Mouse (Mus musculus) embryonic fibroblast, embryonic 13.5 days (primary cell): Measurements from ENCODE around the gene Vac14. TPM values are rescaled to one million over a fixed set of nuclear protein-coding genes. Genes with fewer than 3 reads are reported as not detected.

ENCODE experiments used
- H3K27ac ChIP-seq: 2 replicates; pipeline ENCODE4 v1.5.1; 2012; ENCODE audit warnings: low read length, control low read depth, inconsistent platforms; ENCODE audit not compliant: insufficient read depth
- H3K4me1 ChIP-seq: 2 replicates; pipeline ENCODE4 v1.6.1; 2011; ENCODE audit warnings: low read length; ENCODE audit not compliant: control insufficient read depth, insufficient read depth
- H3K4me3 ChIP-seq: 2 replicates; pipeline ENCODE4 v1.5.1; 2011; ENCODE audit warnings: mild to moderate bottlenecking, control low read depth, low read length; ENCODE audit not compliant: insufficient read depth
- CTCF ChIP-seq: IDR thresholded peaks from 2 replicates; pipeline ENCODE4 v1.5.1; 2011; ENCODE audit warnings: mild to moderate bottlenecking, control low read depth, low read length, moderate library complexity, borderline replicate concordance; ENCODE audit not compliant: insufficient read depth
- POLR2A ChIP-seq: IDR thresholded peaks from 2 replicates; pipeline ENCODE4 v1.6.1; 2011; ENCODE audit warnings: low read depth, mild to moderate bottlenecking, control low read depth, low read length, moderate library complexity
- polyA plus RNA-seq: library from polyadenylated mRNA; stranded (reverse); fragments of >200 nt; gene quantifications from 2 replicates; pipeline ENCODE4 v1.2.4, GENCODE M21; 2011; ENCODE audit warnings: low read depth; ENCODE audit not compliant: missing spikeins, insufficient read length

The Vac14 gene
- polyA plus RNA-seq = 21.1 and 22.0 TPM in 2 replicates

DNA sequence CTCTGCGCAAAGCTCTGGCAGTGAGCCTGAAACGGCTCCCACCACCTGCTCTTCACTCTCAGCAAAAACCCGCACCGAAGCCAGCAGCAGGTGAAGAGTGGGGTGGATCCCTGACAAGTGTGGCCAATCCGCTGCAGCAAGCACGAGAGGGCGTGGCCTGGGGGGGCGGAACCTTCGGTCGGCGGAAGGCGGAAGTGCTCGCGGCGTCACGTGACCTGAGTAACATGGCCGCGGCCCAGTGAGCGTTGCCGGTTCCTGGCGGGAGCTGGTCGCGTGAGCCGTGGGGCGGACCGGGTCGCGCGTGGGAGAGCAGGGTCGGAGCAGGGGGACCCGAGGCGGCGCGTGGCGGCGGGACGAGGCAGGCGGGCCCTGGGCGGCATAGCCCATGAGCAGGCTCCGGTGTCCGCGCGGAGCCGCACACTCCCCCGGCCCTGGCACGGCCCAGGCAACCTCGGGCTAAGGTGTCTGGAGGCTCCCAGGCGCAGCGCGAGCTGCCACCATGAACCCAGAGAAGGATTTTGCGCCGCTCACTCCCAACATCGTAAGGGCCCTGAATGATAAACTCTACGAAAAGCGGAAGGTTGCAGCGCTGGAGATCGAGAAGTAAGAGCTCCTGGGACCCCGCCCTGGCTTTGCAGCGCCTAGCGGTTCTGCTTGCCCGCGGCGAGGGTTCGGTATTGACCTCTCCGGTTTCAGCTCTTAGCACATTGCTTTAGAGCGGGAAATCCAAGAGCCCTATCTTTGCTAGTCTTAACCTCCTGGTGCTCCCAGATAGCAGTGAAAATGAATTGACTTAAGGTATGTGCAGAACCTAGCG is at the start of gene Vac14:
TSS of gene Vac14 (plus strand) at position 195 of the 817 bp plus-strand sequence.
- peak; percentile 70 for TF ChIP-seq POLR2A
- no peak for TF ChIP-seq CTCF
- Histone ChIP-seq H3K4me1 (peaks cover 10% of the 10 kb centered on the region), H3K4me3 (peak within 1 kb of the TSS; percentile 82), H3K27ac (no peak within 1 kb of the TSS)

DNA sequence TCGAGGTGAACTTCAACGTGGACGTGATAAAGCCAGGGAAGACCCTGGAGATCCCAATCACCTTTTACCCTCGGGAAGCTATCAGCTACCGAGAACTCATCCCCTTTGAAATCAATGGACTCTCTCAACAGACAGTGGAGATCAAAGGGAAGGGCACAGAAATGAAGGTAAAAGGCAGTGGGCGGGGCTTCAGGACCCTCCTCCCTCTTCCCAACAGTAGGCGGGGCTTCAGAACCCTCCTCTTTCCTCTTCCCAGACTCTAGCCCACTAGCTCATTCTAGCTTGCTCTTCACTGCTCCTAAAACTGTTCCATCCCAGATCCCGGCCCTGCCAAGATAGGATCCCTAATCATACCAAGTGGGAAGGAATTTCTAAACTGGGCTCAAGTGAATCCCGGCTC is 25.7 kb upstream of the Vac14 start:
- Histone ChIP-seq H3K4me3 (no peak overlapping the region), H3K27ac (no peak overlapping the region), H3K4me1 (no peaks in the 10 kb centered on the region)
- TF ChIP-seq CTCF = no peak
- TF ChIP-seq POLR2A = no peak

DNA sequence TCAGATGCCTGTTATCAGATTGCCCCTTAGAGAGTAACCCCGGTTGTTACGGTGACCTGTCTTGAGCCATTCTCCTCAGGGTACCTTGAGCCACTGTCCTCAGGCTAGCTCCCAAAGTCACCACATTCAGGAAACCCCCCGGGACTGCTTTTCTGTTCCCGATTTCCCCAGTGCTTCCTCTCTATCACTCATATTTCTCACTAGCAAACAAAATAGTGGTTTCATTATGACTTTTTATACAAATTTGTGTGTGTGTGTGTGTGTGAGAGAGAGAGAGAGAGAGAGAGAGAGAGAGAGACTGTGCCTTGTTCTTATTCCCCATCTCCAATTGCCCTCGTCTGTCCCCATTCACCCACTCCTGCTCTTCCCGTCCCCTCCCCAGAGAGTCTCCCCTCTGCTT is 24.2 kb upstream of the Vac14 start:
- no peak overlapping the region for H3K4me3 ChIP-seq
- H3K27ac ChIP-seq = no peak overlapping the region
- TF ChIP-seq CTCF (no peak), POLR2A (no peak)
- H3K4me1 ChIP-seq = no peaks in the 10 kb centered on the region

DNA sequence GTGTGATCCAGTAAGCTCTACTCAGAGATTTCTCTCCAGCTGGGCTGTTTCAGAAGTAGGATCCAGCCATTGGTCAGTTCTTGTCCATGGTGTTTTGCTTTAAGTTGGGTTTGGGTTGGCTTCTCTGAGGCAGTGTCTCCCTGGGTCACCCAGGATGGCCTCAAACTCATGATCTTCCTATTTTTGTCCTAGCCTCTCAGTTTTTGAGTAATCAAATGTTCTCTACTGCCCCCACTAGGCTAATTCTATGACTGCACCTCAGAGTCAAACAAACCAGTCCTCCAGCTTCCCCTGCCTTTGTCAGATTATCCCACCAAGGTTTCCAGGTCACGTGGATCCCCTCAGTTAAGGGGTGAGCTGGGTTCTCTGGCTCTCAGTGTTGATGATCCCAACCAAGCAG is 13.8 kb upstream of the Vac14 start:
- Histone ChIP-seq H3K4me3 (no peak overlapping the region), H3K27ac (no peak overlapping the region), H3K4me1 (0 out of 2 replicates have a peak, but pooled peaks cover 2% of the 10 kb centered on the region)
- no peak for TF ChIP-seq POLR2A
- TF ChIP-seq CTCF = no peak

DNA sequence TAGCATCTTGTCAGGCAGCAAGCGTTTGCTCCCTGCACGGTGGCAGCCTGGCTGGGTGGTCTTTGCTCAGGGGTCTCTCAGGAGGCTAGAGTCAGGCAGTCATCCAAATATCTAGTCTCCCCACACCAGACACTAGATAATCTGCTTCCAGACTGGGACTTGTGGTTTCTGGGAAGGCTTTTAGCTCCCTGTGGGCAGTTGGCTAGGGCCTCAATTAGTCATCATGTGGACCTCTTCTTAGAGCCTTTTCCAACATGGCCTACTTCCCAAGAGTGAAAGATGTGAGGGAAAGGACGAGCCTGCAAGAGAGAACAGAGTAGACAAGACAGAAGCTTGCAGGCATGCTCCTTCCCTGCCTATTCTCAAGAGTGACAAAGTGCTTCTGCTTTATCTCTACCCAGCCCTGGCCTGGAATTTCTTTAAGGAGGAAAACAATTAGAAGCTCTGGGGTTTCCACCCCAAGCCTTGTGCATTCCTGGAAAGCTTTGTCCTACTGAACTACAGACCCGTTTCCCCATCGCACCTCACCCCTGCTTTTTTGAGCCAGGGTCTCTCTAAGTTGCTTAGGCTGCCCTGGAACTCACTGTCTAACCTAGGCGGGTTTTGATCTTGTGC is 12.9 kb upstream of the Vac14 start:
- 0 out of 2 replicates have a peak, but pooled peaks cover 2% of the 10 kb centered on the region for H3K4me1 ChIP-seq
- H3K27ac ChIP-seq = no peak overlapping the region
- no peak overlapping the region for H3K4me3 ChIP-seq
- TF ChIP-seq CTCF = no peak
- no peak for TF ChIP-seq POLR2A

DNA sequence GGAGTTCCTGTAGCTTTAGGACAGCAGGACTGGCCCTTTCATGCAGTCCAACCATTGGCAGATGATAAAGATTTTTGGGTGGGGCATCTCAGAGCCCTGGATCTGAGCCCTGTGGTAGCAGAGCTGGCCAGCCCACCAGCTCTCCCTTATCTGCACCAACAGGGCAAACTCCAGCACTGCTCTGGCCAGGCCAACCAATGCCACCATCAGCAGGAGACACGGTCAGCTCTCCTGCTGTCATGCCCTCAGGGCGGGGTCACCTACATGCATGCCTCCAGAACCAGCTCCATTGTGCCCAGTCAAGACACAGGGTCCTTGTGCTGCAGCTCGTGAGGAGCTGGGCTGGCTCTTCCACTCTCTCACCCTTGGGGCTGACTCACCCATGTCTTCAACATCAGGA is 2.7 kb upstream of the Vac14 start:
- TF ChIP-seq CTCF (no peak), POLR2A (no peak)
- no peak overlapping the region for H3K4me3 ChIP-seq

DNA sequence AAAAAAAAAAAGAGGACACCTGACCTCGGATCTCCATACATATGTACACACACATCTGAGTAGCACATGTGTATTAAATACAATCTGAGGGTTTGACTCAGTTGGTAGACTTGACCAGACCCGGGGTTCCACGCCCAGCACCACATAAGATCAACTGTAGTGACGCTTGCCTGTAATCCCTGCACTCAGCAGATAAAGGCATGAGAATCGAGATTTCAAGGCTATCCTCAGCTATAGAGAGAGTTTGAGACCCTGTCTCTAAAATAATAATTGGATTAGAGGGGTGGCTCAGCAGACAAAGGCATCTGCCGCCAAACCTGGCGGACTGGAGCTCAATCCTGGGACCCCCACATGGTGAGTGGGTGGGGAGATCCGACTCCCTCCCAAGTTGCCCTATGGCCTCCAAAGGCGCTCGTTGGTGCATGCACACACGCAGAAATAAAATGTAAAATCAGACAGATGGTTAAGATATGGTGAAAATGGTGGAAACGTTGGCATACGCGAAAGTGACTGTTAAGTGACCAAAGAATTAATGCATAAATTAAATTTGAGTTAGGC is 505 bp upstream of the Vac14 start:
- H3K4me3 ChIP-seq = peak overlapping the region; percentile 10; the same call in 1 of the 2 replicates

More for the DNA sequence above, 2.7 kb upstream of the Vac14 start:
- Histone ChIP-seq H3K4me1 (peaks cover 10% of the 10 kb centered on the region), H3K27ac (no peak overlapping the region)

DNA sequence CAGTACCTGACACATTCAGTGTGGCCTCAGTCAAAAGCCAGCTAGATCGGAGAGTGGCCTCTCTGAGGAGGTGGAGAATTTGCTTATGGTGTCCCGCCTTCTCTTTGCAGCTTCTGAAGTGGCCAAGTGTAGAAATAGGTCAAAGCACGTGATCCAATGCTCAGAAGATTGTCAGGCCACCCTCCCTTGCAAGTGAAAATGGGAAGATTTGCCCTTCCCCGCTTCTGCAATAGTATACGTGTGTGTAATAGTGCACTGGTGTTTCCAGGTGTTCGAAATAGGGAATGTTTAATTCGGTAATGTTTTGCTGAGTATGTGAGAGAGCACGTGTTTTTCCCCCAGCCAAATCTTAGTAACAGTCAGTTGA is 806 bp downstream of the Vac14 start:
- no peak for TF ChIP-seq CTCF
- no peak; the same call in 1 of the 2 replicates for TF ChIP-seq POLR2A
- no peak overlapping the region for H3K27ac ChIP-seq
- peak overlapping the region; percentile 82 for H3K4me3 ChIP-seq
- peaks cover 10% of the 10 kb centered on the region for H3K4me1 ChIP-seq

More for the DNA sequence above, 505 bp upstream of the Vac14 start:
- Histone ChIP-seq H3K4me1 (peaks cover 10% of the 10 kb centered on the region), H3K27ac (no peak overlapping the region)
- TF ChIP-seq CTCF (no peak), POLR2A (no peak)

DNA sequence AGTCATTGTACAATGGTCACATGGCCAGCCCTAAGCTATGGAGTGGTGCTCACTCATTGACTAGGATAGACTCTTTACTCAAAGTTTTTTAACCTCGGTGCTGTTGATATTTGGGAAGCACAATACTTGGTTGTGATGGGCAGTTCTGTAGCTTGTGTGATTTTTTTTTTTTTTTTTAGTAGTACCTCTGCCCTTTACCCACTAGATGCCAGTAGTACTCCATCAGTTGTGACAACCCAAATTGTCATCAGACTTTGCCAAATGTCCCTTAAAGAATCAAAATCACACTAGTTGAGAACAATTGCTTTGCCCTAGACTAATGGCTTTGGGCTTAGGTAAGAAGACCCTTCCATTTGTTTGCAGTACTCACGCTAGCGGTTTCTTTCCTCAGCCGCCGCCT is 1.5 kb downstream of the Vac14 start:
- Histone ChIP-seq H3K27ac (no peak overlapping the region), H3K4me1 (peaks cover 10% of the 10 kb centered on the region), H3K4me3 (peak overlapping the region; percentile 82)
- no peak for TF ChIP-seq POLR2A
- TF ChIP-seq CTCF = no peak

DNA sequence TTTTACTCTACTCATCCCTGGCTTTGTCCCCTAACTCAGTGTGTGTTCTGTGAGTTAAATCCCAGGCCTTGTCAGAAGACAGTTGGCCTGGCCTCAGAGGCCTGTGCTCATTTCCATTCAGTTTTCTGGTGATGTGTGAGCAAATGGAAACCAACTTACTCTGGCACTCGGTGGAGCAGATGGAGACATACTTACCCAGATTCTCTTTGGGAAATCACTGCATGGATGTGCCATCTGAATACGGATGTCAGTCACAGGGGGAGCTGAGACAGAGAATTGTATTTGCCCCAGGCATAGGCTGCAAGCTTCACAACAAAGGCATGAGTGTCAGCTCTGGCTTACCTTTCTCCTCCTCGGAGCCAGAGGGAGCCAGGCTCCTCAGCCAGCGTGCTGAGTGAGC is 8.0 kb downstream of the Vac14 start:
- no peak for TF ChIP-seq POLR2A
- TF ChIP-seq CTCF = no peak
- Histone ChIP-seq H3K27ac (no peak overlapping the region), H3K4me3 (no peak overlapping the region), H3K4me1 (peaks cover 11% of the 10 kb centered on the region)
